Mouse (Mus musculus): ENCODE data around the gene Acot12. TPM values are rescaled to one million over a fixed set of nuclear protein-coding genes. Genes with fewer than 3 reads are reported as not detected.

Gene Acot12
- 1 to 10 TPM; 1.0 to 2.2 TPM for total RNA-seq (2021)
- polyA plus RNA-seq (2012; rRNA removed): 0.09 TPM in 1 of 2 replicates, not detected in the other
- long read RNA-seq, partial matches to known transcripts: 0 of 2 reads
- long read RNA-seq, other reads (novel, unspliced or antisense): 1 of 2 reads

- peak; percentile 78 for DNase-seq
Observed at GRCm38 (mm10) chr13:91741280-91742047, at the start of gene Acot12. TSS of gene Acot12 (plus strand) at chr13:91741512.

DNA sequence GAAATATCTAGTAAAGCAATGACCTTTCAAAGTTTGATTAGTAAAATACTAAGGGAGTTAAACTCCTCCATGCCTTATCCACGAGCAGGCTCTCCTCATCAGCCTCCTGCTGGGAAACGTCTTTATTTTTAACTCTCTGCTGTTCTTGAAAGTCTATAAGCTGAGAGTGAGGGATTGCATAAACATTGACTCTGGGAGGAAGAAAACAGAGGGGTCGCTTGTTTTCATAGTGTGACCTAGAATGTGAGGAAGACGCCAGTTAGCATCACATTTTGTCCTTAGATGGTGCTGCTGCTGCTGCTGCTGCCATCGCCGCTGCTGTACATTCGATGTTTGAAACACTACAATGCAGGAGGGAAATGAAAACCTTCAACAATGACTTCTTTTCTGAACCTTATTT lies 47.7 kb upstream of the Acot12 start:
- DNase-seq: no peak

GRCm38 (mm10) chr13:91695406-91695805 lies 45.9 kb upstream of the Acot12 start:
- DNase-seq: no peak

DNA sequence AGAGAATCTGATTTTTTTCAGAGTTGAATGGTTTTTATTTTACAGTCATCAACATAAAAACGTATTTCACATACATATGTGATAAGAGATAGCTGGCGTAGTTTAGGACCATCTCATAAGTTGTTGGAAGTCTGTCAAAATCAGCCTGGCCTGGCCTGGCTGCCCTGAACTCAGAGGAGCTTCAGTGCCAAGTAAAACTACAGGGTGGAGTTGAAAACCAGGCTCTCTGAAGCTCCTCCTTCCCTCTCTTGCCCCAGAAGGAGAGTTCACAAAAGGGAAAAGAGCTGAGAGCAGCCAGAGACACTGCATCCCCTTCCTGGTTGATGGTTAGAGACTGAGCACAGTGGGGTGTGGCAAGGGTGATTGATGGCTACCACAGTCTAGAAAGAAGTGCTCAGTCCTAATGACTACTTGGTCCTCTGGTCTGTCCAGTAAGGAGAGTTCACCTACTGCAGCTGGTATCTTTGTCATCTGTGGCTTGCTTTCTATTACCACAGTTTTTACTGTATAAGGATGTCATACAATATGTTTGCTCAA lies 45.1 kb upstream of the Acot12 start:
- DNase-seq: no peak

GRCm38 (mm10) chr13:91697011-91697410 lies 44.3 kb upstream of the Acot12 start:
- DNase-seq: no peak

DNA sequence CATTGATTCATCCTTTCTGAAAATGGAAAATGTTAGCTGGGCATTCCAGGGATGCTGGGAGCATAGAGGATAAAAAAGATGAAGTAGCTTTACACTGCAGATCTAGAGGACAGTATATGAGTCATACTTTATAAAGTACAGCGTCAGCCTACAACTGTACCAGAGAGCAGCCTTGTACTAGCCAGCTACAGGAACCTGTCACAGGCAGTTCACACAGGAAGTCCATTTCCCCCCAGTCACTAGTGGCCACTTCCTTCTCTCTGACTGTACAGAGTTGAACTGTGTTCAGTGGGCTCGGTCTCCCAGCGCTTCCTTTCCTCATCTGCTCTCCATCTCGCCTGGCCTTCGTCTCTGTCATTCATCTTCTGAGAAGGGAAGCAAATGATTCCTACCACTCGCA lies 39.0 kb upstream of the Acot12 start:
- no peak for DNase-seq

DNA sequence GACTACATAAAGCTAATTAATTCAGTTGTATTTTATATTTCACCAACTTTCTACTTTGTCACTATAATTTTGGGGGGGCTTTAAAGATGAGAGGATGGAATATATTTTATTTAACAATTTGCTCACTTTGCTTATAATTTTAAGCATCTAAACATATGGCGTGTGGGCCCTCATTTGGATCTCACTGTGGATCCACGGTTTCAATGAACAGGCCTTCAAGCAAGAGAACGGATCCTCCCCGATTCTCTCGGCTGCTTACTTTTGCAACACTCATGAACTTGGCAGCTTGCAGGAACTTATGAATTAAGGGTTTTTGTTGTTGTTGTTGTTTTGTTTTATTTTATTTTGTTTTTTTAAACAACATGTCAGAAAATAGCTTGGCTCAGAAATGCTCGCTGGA lies 21.8 kb upstream of the Acot12 start:
- no peak for DNase-seq

- DNase-seq: peak; percentile 20
Observed at GRCm38 (mm10) chr13:91723108-91723735, 18.1 kb upstream of the Acot12 start.

GRCm38 (mm10) chr13:91723736-91724119 lies 17.6 kb upstream of the Acot12 start:
- DNase-seq: no peak

DNA sequence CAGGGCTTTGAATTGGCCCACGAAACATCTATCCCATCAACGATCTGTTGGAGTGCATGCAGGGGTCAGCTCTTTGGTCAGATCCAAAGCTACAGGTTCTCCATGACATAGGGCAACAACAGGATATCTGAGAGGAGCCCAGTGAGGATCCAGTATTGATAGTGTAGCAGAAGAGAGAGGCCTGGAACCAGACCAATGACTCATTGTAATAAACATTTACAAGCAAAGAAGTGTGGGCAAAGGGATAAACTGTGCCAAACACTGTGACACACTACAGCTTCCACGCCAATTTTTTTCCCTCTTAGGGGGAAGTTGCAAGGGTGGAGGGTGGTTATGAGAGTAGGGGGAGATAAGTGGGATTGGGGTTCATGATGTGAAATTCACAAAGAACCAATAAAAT lies 17.1 kb upstream of the Acot12 start:
- no peak for DNase-seq

DNA sequence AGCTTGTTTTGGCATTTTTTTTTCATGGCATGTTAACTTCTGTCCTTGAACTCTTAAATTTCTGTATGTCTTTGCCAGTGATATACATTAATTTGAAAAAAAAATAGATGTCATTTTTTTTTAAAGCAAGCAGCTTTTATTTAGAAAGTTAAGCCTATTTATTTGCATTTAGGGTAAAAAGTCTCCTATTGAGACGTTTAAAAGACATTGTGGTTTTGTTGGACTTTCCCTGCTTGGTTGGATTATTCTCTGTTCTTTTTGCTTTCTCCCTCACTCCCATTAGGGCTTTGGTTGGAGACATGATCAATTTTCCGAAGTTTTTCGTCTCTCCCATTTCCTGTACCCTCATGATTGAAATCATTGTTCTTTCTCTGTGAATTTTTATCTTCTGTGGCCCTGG lies 16.2 kb upstream of the Acot12 start:
- no peak for DNase-seq

GRCm38 (mm10) chr13:91727899-91728298 lies 13.4 kb upstream of the Acot12 start:
- no peak for DNase-seq

- DNase-seq: no peak
Observed at GRCm38 (mm10) chr13:91737191-91737590, 4.1 kb upstream of the Acot12 start.

DNA sequence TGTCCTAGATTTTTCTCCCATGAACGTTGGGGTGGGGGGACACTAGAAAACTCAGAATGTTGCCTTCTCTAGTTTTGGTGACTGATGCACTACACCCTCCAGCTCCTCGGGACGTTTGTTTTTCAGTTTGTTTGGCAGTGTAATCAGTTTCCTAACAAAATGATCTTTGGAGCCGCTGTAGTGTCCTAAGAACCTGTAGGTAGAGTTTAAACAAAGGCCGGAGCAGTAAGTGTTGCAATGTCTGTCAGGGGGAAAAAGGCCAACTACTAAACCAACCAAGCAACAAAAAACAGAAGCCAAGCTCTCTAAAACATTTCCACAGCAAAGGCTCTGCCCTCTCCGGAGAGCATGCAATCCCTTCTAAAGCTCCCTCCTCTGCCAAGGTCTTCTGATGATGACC lies 461 bp upstream of the Acot12 start:
- no peak for DNase-seq

GRCm38 (mm10) chr13:91743180-91743579 lies 1.9 kb downstream of the Acot12 start:
- no peak for DNase-seq

- no peak for DNase-seq
Observed at GRCm38 (mm10) chr13:91746470-91746869, 5.2 kb downstream of the Acot12 start.

GRCm38 (mm10) chr13:91748401-91748800 lies 7.1 kb downstream of the Acot12 start:
- DNase-seq: no peak

DNA sequence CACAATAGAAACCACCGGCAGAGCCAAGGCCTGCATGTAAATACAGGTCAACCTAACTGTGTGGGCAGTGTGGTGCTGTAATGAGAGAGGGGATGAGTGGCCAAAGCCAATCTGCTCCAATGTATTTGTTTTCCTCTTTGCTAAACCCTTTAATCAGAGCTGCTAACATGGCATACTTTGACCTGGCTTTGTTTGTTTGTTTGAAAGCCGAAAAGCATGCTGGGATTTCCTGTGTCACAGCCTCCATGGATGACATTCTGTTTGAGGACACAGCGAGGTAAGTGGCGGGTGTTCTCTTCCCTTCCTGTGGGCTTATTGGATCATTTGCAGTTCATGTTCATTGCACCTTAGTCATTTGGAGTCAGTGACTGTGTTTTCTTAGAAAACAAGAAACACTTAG lies 8.7 kb downstream of the Acot12 start:
- DNase-seq: no peak

DNA sequence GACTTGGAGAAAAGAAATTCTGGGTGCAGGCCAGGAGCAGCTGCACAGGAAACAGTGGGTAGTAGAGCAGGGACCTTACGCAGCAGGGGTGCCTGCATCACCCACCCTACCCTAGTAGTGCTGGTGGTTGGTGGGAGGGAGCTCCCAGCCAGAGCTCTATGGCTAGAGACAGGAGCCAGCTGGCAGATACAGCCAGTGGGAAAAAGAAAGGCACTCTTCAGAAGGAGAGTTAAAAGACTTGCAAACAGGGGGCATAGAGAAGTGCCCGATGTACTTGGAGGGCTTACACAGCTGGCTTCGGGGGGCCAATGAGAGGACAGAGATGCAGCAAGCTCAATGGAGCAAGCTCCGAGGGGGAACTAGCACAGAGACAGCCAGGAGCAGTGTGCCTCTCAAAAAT lies 12.4 kb downstream of the Acot12 start:
- no peak for DNase-seq

- DNase-seq: no peak
Observed at GRCm38 (mm10) chr13:91754762-91755161, 13.4 kb downstream of the Acot12 start.

DNA sequence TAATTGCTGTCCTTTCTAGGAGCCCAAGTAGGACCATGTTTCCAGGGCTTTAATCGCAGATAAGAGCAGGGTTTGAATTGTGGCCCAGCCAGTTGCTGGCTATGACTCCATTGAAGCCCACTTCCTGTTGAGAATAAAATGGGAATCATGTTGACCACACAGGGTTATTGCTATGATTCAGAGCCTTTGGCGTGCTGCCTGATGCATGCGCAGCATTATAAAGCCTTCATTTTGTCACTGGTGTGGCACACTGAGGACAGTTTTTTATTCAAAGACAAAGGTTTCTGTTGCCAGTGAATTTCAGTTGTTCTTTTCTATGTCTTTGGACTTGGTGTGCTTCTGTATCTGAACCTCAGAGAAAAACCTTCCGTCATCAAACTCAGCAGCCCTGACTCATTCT lies 14.9 kb downstream of the Acot12 start:
- peak; percentile 65 for DNase-seq

DNA sequence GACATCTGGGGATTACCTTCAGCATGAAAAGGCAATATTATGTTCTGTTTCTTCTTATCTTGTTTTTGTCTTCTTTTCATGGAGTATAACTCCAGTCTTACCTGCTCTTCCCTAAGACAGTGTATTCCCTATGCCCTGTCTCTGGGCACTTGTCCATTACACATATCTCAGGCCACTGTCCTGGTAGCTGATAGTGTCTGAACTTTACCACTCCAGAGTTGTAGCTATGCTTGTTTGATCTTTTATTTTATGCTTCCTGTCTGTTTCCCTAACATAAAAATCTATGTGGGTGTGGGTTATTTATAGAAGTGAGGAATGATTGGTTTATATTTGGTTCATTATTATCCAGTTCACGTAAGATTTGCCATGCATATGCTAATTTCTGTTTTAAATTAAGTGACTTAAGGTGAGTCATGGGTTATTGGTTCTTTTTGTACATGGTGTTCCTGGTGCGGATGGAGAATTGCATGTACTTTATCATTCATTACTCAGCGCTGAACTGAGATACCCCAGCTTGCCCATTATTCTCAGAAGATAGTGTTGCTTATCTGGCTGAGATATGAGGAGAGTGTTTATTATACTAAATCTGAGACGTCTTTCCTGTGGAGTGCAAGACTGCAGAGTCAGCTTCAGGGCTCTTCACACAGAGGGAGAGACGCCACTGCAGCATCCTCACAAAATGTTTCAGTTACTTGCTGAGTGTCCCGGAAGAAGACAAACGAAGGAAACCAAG lies 17.2 kb downstream of the Acot12 start:
- DNase-seq: no peak

DNA sequence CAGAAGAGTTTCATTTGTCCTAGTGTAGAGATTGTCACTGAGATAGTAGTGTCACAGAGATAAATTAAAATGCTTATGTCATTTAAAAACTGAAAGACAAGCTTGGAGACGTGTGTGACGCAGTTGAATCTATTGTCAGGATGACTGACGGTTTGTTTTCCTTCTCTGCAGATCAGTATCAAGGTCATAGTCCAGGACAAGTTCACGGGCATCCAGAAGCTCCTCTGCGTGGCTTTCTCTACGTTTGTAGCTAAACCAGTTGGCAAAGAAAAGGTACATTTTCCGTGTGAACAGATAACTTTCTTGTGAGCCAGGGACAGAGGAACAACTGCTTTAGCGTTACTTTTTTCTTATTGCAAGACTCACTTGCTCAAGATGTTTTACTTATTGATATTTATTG lies 18.5 kb downstream of the Acot12 start:
- DNase-seq: no peak

All from adrenal gland, adult 2 months (tissue).